Mouse (Mus musculus) brain, embryonic 14.5 days (tissue): ENCODE data around the gene Katnal1. TPM values are rescaled to one million over a fixed set of nuclear protein-coding genes. Genes with fewer than 3 reads are reported as not detected.
A peak's percentile ranks its signal among the peaks of the same experiment; 100 is the strongest.

Source experiments
- DNase-seq: peaks from one replicate; pipeline ENCODE4 v3.0.0-alpha.2; 2011; ENCODE audit warnings: low read depth
- CTCF ChIP-seq: fragments of 200-500 bp; IDR thresholded peaks from 2 replicates; pipeline ENCODE4 v1.5.1; 2012; ENCODE audit warnings: inconsistent platforms, mild to moderate bottlenecking, moderate library complexity, borderline replicate concordance; ENCODE audit not compliant: insufficient read depth, insufficient read length; ENCODE audit errors: extremely low read depth
- POLR2A ChIP-seq: fragments of 200-500 bp; IDR thresholded peaks from 2 replicates; pipeline ENCODE4 v1.6.1; 2012; ENCODE audit warnings: mild to moderate bottlenecking, inconsistent platforms, borderline replicate concordance; ENCODE audit not compliant: poor library complexity, insufficient read depth, insufficient read length, severe bottlenecking; ENCODE audit errors: extremely low read depth
- polyA plus RNA-seq: library from polyadenylated mRNA; depleted of rRNA; stranded (reverse); fragments of >200 nt; gene quantifications from 2 replicates; pipeline ENCODE4 v1.2.3, GENCODE M21; 2012

Katnal1 gene
- polyA plus RNA-seq, 1 experiment: 27.0 TPM

DNA sequence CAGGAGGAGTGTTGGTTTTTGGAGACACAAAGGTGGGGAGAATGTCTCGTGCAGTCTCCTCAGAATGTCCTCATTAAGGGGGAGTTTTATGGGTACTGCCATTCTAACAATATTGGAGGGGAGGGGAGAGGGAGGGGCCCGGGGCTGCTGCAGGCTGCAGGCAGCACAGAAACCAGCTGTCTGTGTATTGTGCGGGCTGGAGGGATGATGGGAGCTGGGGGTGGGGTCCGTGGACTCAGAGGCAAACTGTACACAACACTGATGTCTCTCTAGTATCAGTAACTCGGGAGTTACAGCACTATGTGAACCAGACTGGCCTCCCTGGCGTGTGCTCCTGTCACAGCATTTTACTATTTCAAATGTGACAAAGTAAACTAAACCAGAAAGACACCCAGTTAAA is 5.3 kb upstream of the Katnal1 start:
- TF ChIP-seq POLR2A (no peak), CTCF (no peak)
- DNase-seq: no peak

- TF ChIP-seq CTCF: no peak
- no peak for TF ChIP-seq POLR2A
- no peak for DNase-seq
These were observed 4.6 kb upstream of the Katnal1 start for GRCm38 (mm10) chr5:148933767-148934166.

DNA sequence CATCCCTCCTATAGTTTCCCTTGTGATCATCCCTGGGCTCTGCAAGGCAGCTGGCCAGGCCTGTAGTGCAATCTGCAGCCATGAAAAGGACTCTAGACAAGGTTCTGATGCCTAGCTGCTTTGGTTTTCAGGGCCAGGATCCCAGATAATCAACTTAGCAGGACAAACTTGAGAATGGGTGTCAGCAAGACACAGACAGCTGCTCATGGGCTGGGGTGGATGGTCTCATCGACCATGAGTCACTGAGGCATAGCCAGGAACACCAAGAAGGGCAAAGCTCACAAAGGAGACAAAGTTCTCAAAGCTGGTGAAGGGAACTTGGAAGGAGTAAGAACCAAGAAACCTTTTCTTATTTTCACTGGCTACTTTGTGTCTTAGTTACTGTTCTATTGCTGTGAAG is 2.2 kb upstream of the Katnal1 start:
- no peak for DNase-seq

GRCm38 (mm10) chr5:148928382-148929115 is 571 bp downstream of the Katnal1 start:
- peak; percentile 99 for DNase-seq
- TF ChIP-seq CTCF (no peak), POLR2A (peak; percentile 57)

More for the DNA sequence above, 2.2 kb upstream of the Katnal1 start:
- TF ChIP-seq POLR2A: no peak
- TF ChIP-seq CTCF: no peak

GRCm38 (mm10) chr5:148927717-148928223 is 1.4 kb downstream of the Katnal1 start:
- no peak for DNase-seq

GRCm38 (mm10) chr5:148924586-148924985 is 4.5 kb downstream of the Katnal1 start:
- no peak for TF ChIP-seq POLR2A
- no peak for TF ChIP-seq CTCF
- no peak for DNase-seq

More at GRCm38 (mm10) chr5:148927717-148928223, 1.4 kb downstream of the Katnal1 start:
- TF ChIP-seq CTCF (no peak), POLR2A (no peak)

- TF ChIP-seq CTCF: no peak
- no peak for TF ChIP-seq POLR2A
- DNase-seq: no peak
These were observed 5.1 kb downstream of the Katnal1 start for GRCm38 (mm10) chr5:148924051-148924450.

DNA sequence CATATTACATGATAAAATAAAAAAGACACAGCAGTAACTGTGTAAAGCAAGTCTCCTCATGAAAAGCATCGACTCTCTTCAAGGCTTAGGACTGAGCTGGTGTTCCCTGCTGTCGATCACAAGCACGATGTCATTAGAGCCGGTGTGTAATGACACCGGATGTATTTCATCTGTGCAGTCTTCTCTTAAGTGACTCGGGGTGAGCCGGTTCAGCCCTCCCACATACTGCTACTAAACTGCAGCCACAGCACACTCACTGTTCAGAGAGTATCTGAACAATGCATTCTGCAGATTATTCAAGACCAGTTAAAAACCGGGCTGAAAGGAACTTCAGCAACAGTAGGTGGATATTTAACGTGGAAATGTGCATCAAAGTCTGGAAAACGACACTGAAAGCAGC is 5.7 kb downstream of the Katnal1 start:
- TF ChIP-seq POLR2A: no peak
- no peak for TF ChIP-seq CTCF
- no peak for DNase-seq

DNA sequence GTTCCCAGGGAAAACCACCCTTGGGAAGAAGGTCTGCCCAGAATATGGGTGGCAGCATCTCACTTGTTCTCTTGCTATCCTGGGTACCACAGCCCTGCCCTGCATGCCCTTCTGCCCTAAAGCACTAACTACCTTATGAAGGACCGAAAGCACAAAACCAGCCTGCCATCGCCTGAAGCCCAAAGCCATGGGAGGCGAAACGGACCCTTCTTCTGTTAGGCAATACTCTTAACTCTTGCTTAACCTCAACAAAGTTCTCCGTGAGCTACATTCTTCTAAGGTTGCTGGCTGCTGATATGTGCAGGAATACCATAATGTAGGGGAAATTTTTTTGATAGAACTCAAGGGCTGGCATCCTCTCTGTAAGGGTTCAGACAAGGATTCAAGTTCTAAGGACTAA is 6.3 kb downstream of the Katnal1 start:
- TF ChIP-seq POLR2A: no peak
- TF ChIP-seq CTCF: no peak
- DNase-seq: no peak

DNA sequence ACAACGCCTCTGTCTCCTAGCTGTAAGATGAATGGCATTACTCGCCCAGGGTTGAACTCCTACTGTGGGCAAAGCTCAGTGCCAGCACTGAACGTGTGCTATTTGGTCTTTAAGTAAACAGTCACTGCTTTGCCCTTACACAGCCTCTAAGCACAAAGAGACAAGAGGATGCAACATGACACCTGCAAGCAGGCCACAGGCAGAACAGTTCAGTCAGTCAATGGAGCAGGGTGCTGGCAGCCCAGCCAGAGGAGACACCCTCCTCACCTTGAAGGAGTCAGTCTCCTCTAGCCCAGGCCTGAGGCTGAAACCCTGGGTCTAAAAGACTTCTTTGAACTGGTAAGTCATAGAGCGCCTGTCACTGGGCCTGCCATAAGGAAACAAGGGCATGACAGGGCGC is 11.1 kb downstream of the Katnal1 start:
- TF ChIP-seq POLR2A (no peak), CTCF (no peak)
- no peak for DNase-seq

- no peak for DNase-seq
- no peak for TF ChIP-seq CTCF
- TF ChIP-seq POLR2A: no peak
These were observed 12.3 kb downstream of the Katnal1 start for GRCm38 (mm10) chr5:148916775-148917174.

GRCm38 (mm10) chr5:148912262-148912661 is 16.9 kb downstream of the Katnal1 start:
- TF ChIP-seq POLR2A (no peak), CTCF (no peak)
- DNase-seq: no peak
